In genomic region chr2:70593670-70594069, GRCm38 (mm10) we compare ENCODE assay signal across 27 mouse cellular contexts. TPM values are rescaled to one million over a fixed set of nuclear protein-coding genes. Genes with fewer than 3 reads are reported as not detected.
DNase-seq lines count a peak whose midpoint lies in the region; TF ChIP-seq lines count a peak whose summit lies in the region.
"Had no signal": no experiment of that assay in that cellular context is flagged by ENCODE, and none has a peak within 500 bp of the region (broad histone marks: within the 10 kb centered on the region; RNA-seq: fewer than 3 reads in every experiment).

No protein-coding gene starts in this region.

- peak overlapping the region; percentile 81; the same call in 1 of the 2 replicates for H3K27ac ChIP-seq in layer of hippocampus, adult 2 months
- H3K27ac ChIP-seq: embryonic facial prominence, embryonic 10.5 days; embryonic facial prominence, embryonic 13.5 days; forebrain, embryonic 12.5 days; forebrain, embryonic 15.5 days; gastrocnemius, adult 2 months; heart, embryonic 10.5 days; heart, embryonic 13.5 days; hindbrain, embryonic 14.5 days; hindbrain, postnatal 0 days had no signal

- peak in 1 of 2 experiments; percentile 23 for DNase-seq in layer of hippocampus, adult 2 months (ENCODE audit: low spot score in 2 of 2)
- no peak for DNase-seq in layer of hippocampus, postnatal 10 days (ENCODE audit: low spot score in 2 of 2)
- peak; percentile 35 for DNase-seq in Muller cell, postnatal 12 days (ENCODE audit: inconsistent ontology term)
- peak; percentile 12 for DNase-seq in adipocyte (ENCODE audit: low spot score)
- no peak for DNase-seq in adrenal gland, adult 8-10 months
- DNase-seq in spleen, adult 18-20 months: no peak
- DNase-seq: adrenal gland, postnatal 10 days; adrenal gland, postnatal 36 days; cerebellum, adult 11 months; cerebellum, adult 8-10 months; cerebellum, postnatal 10 days; cerebellum, postnatal 36 days; embryo, embryonic 11 days; gastrocnemius, adult 2 months; gastrocnemius, postnatal 25 days; heart, adult 18-20 months; heart, postnatal 14 days; heart, postnatal 4 days had no signal

- H3K4me3 ChIP-seq in layer of hippocampus, adult 2 months: no peak overlapping the region
- H3K4me3 ChIP-seq: embryonic facial prominence, embryonic 10.5 days; embryonic facial prominence, embryonic 13.5 days; erythroblast, embryonic 14.5 days; forebrain, embryonic 12.5 days; forebrain, embryonic 15.5 days; gastrocnemius, adult 2 months; heart, embryonic 10.5 days; heart, embryonic 13.5 days had no signal

- no peak for TF ChIP-seq CTCF in layer of hippocampus, adult 2 months (conservative IDR thresholded peaks at IDR 0.05)

RNA-seq across cellular contexts. Expression of gene Gad1, which starts 40.8 kb away (rescaled TPM):
- total RNA-seq in layer of hippocampus, adult 2 months (2021): 100 to 1,000 TPM; 343 to 384 TPM
- 100 to 1,000 TPM; 188 to 209 TPM for total RNA-seq in layer of hippocampus, postnatal 10 days (2021)
- 10 to 100 TPM; 12.4 to 20.9 (median 15.5) TPM for total RNA-seq in adrenal gland, adult 8-10 months (2022)

Comparison
In these comparisons a context has a peak if more than half of its experiments do, and no peak if none do; other contexts are left out.
1. DNase-seq: peak in Muller cell, postnatal 12 days (single experiment) and adipocyte (single experiment); none in layer of hippocampus, postnatal 10 days (0 of 2), adrenal gland, adult 8-10 months (single experiment) and spleen, adult 18-20 months (0 of 2).
2. RNA of gene Gad1, which starts 40.8 kb away (total RNA-seq): 343 to 384 TPM in layer of hippocampus, adult 2 months and 188 to 209 TPM in layer of hippocampus, postnatal 10 days; 12.4 to 20.9 TPM in adrenal gland, adult 8-10 months; every median in the first group is over 4 times any median in the second.